Mouse (Mus musculus) cerebellum, postnatal 25 days (tissue): Measurements from ENCODE around the gene Lcmt2.
"Not testable (repeated sequence)": the region's sequence is repeated elsewhere in the genome, so short reads cannot be mapped to it uniquely, and the experiment has no call there.

Experiments used
- DNase-seq, 2 experiments: peaks; one replicate each; pipeline ENCODE4 v3.0.0; 2021; ENCODE audit warnings: mixed read lengths in 2 of 2

Gene Lcmt2

DNA sequence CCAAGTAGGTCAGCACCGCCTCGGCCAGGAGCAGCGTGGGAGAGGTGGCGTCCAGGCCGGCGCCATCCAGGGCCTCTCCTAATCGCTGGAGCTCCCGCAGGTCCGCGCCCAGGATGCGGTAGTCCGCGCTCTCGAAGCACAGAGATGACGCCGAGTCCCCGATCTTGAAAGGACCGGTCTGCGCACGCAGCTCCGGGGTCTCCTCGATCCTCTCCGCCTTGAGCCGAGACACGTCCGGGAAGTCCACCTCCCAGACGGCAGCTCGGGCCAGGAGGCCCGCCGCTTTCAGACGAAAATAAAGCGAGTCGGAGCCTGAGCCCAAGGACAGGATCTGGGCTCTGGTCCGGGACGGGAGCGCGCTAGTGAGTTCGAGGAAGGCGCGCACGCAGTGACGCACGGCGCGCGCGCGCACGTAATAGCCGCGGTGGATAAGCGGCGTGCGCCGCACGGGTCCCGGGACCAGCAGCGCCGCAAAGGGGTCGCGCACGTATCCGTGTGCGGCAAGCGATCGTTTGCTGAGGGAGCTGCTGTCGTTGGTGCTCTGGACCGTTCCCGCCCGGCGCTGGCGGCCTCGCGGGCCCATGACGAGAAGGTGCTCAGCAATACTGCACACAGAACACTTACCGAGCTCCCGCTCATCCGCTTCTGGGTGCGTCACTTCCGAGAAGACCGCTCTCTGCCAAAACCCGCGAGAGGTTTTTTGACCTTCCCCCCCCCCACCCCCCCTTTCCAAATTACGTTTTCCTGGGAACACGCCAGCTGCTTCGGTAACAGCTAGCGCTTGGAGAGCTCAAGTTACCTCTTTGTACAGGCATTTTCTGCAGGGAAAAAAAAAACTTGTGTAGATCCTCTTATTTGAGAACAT is at the start of gene Lcmt2, which contains the start of gene Adal:
Lcmt2 (minus strand) TSS at position 636 of the 865 bp plus-strand sequence.
Adal (plus strand) TSS at position 411 of the 865 bp plus-strand sequence.
- peak; percentile 95 to 97 for DNase-seq

DNA sequence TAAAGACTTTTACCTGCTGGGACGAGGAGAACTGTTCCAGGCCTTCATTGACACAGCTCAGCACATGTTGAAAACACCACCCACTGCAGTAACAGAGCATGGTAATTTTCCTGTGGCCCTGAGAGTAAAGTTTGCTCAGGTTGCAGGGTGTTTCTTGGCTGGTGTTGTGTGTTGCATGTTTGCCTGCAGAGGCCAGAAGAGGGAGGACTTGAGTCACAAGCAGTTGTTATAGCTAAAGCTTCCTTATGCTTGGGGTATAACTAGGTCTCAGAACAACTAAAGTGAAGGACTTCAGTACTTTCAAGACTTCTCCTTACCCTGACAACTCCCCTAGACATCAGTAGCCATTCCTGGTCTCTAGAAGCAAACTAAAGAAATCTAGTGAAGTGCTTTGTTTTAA is 48.1 kb upstream of the Lcmt2 start:
- no peak for DNase-seq

GRCm38 (mm10) chr2:121184142-121184541 is 43.7 kb upstream of the Lcmt2 start:
- DNase-seq = no peak

- DNase-seq = peak; percentile 86 to 87
These were observed 43.0 kb upstream of the Lcmt2 start for GRCm38 (mm10) chr2:121183431-121183830.

DNA sequence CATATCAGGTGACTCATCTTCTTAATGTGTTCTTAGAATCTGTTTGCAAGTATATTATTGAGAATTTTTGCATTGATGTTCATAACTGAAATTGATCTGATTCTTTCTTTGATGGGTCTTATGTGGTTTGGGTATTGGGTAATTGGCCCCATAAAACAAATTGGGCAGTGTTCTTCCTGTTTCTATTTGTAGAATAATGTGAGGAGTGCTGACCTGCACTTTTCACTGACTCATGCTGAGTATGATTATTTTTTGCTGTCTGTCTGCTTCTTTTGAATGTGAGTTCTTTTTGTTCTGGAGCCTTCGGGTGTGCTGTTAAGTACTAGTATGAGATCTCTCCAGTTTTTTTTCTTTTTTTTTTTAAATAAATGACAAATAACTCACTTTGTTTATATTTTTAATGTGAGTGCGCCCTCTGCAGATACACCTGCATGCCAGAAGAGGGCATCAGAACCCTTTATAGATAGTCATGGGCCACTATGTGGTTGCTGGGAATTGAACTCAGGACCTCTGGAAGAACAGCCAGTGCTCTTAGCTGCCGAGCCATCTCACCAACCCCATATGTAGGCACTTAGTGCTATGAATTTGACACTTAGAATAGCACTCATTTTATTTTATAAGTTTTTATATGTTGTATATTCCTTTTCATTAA is 38.5 kb upstream of the Lcmt2 start:
- no peak for DNase-seq

- DNase-seq = peak; percentile 88 to 93
These were observed 30.7 kb upstream of the Lcmt2 start, which contains the start of gene Zscan29 for GRCm38 (mm10) chr2:121170980-121171742. Gene Zscan29 (minus strand): TSS chr2:121171125.

DNA sequence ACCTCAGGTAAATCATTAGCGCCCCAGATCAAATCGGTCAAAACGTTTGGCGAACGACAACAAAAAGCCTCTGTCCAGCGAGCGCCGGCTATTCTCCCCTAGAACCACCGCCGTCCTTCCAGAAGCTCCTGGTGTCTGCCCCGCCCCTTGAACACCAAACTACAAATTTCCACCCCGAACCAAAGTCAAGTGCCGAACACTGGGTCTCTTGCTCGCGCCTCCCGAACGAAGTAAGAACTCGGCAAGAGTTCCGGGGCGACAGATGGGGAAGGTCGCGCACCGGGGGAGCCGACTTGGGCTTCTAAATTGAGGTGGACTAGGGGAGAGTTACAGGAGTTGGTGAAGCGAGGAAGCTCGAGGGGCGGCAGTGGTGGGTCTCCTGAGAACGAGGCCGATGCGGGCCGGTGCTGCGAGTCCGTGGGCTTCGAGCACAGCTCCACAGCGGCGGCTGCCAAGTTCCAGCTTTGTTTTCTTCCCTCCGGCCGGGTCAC is 30.1 kb upstream of the Lcmt2 start, which contains the start of gene Tubgcp4:
Tubgcp4 (plus strand) TSS at position 174 of the 491 bp plus-strand sequence.
- DNase-seq = no peak

DNA sequence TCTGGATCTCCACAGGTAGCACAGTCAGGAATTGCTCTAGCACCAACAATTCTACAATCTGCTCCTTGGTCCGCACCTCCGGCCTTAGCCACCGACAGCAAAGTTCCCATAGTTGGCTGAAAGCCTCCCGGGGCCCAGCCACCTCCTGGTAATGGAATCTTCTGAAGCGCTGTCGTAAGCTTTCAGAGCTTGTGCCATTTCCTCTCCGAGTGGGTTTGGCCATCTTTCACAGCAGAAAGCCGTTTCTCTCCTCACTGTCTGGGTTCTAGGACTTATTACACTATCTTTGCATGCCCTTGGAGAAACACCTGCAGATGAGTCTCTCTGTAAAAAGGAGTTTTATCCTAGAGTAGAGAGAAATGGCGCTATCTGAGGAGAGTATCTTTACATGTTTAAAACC is 29.4 kb upstream of the Lcmt2 start:
- DNase-seq = peak; percentile 41 to 46

GRCm38 (mm10) chr2:121169173-121169572 is 28.7 kb upstream of the Lcmt2 start:
- DNase-seq = no peak

DNA sequence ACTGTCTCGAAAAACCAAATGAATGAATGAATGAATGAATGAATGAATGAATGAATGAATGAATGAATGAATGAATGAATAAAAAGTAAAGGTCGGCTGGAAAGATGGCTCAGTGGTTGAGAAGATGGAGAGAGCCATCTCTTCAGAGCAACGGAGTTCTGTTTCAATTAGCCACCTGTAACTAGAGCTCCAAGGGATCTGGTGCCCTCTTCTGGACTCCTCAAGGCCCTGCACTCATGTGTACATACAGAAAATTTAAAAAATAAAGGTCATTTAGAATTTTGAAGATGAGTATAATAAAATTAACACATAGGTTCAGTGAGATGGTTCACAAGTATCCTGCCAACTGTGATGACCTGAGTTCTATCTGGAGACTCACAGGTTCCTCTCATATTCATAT is 12.6 kb upstream of the Lcmt2 start:
- no peak for DNase-seq

- DNase-seq = no peak
These were observed 9.2 kb upstream of the Lcmt2 start for GRCm38 (mm10) chr2:121149679-121150078.

DNA sequence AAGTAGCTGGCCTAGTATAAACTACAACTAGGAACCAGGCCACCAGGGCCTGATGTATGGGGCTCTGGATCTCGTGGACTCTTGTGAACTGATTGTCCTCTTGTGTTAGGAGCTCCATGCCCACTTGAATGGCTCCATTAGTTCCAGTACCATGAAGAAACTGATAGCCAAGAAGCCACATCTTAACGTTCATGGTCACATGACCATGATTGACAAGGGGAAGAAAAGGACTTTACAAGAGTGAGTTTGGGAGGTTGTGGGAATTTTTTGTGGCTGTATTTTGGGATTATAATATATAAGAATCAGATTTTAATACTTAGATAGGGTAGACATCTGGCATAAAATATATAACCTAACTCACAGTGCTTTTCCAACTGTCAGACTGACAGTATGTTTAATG is 2.0 kb upstream of the Lcmt2 start:
- no peak for DNase-seq

DNA sequence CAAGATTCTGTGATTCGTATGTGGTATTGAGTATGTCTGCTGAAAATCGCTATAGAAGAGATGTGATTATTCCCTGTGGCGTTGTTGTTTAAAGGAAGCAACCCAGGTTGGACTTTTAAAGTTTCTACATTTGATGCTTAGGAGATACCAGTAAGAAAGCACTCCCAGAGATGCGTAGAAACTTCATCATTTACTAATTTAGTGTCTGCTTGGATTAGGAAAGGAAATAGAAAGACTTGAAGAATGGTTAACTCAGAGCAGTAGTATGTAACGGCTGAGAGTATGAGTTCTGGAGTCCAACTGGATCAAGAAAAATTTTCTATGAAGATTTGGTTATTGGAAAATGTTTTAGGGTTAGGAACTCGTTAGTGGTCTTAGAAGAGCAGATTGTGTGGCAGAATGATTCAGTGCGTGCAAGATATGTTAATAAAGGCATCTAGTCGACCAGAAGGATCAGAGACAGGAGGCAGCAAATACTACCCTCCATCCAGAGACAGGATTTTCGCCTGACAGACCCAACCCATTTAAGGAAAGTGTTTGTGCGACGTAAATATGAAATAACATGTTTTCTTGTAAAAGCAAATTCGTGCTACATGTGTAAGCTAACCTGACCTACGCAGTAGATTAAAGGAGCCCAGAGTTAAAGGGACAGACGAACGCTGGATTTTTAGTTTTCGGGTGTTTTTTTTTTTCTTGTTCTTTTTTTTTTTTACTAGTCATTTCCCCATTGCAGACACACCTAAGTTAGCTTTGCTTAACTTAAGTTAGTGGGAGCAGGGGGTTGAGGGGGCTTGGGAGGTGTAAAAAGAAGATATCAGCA is 973 bp upstream of the Lcmt2 start:
- DNase-seq = no peak

DNA sequence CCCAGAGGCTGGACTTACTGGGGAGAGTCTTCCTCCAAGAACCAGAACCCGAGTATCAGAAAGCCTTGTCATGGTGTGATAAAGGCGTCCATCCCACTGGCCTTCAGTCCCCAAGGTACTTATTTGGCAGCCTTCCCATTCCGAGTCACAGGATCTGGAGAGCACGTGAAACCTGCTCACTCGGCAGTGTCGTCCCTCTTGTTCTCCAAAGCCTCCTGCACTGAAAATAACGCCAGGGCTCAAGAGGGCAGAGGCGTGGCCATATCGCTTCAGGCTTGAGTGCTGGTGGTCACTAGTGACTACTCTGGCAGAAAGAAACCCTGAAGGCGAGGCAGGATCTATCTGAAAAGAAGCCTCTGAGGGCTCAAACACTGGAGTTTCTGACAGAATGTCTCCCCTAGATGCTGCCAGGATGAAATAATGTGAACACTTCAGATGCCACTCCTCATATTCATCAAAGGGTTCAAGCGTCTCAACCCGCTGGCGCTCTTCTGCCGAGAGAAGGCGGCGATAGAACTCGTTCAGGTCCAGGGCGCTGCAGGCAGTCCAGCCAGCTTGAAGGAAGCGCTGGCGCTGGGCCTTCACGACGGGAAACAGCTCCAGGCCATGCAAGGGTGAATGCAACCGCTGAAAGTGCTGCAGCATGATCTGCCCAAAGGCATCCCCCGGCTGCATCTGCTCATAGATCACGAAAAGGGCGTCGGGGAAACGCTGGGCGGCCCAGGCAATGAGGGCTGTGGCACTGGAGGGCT is 1.0 kb downstream of the Lcmt2 start:
- peak; percentile 57 to 74 for DNase-seq

DNA sequence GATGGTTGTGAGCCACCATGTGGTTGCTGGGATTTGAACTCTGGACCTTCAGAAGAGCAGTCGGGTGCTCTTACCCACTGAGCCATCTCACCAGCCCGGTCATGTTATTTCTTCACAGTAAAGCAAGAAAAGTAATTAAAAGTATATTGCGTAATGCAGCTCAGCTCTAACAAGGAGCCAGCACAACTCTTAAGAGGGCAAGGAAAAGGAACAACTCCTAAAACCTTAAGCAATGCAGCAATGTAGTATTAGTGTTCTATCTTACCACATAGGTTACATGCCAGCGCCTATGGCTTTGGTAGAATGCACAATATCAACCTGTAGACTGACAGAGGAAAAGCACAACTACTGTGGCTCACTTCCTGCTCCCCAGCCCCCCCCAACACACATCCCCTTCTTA is 3.1 kb downstream of the Lcmt2 start:
- DNase-seq = no peak

DNA sequence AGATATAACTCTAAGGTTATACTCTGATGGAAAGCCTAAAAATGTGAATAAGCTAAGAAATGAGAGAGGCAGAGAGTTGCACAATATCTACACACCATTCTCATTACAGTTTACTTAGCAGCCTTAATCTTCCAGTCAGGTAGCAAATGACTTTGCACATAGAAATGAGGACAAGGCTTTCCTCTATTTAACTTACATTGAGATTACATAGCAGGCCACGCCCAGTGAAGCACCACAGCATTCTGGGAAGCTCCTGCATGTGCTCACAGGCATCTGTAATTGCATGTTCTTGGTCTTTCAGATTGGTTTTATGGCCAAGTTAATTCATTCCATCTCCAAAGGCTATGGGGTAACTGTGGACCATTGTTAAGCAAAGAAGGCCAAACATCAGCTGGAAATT is 7.6 kb downstream of the Lcmt2 start:
- DNase-seq = no peak

- no peak for DNase-seq
These were observed 11.4 kb downstream of the Lcmt2 start for GRCm38 (mm10) chr2:121128865-121129620.

DNA sequence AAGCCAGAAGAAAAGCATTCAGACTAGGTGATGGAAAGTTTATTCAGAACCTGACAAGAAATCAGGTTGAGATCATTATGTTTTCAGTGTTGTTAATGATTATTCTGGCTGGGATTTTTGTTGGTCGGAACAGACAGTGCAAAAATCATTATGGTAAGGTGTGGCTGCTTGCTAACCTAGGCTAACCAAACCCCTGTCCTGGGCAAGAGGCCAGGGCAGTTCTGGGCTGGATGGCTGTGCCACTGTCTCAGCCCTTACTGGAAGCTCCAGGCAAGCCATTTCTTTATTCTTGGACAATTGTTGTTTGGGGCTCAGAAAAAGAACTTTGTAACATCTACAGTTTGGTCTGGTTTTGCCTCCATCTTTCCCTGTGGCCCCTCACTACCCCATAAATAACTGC is 12.9 kb downstream of the Lcmt2 start:
- no peak for DNase-seq

DNA sequence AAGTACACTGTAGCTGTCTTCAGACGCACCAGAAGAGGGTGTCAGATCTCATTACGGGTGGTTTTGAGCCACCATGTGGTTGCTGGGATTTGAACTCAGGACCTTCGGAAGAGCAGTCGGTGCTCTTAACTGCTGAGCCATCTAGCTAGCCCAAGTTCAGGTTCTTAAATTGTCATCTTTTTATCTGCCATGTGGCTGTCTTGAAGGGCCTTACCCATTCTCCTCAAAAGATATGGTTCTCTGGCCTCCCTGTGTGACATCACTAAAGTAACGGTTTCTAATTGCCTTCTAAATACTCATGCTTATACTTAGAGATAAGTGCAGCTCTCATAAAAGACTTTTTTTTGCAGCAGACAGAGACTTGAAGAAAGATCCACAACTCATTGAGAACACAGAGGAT is 14.2 kb downstream of the Lcmt2 start:
- DNase-seq = not testable (repeated sequence)

DNA sequence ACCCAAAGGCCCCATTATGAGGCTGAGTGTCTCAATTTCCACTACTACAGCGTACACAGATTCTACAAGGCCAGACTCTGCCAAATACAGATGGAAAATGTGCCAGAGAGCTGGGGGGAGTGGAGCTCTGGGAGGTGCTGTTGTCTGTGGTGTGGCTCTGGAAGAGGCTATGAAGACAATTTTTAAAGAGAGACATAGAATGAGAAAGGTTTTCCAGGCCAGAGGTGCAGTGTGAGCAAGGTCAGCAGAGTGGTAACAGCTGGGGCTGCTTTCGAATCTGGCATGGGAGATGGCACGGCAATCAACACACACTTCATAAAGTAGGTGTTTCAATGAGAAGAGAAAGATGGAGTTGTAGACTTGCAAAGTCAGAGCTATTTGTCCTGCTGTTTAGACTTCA is 21.2 kb downstream of the Lcmt2 start:
- no peak for DNase-seq

- DNase-seq = no peak
These were observed 25.0 kb downstream of the Lcmt2 start for GRCm38 (mm10) chr2:121115418-121115817.
